ENCODE assay signal across 7 mouse cellular contexts in the genomic region with DNA sequence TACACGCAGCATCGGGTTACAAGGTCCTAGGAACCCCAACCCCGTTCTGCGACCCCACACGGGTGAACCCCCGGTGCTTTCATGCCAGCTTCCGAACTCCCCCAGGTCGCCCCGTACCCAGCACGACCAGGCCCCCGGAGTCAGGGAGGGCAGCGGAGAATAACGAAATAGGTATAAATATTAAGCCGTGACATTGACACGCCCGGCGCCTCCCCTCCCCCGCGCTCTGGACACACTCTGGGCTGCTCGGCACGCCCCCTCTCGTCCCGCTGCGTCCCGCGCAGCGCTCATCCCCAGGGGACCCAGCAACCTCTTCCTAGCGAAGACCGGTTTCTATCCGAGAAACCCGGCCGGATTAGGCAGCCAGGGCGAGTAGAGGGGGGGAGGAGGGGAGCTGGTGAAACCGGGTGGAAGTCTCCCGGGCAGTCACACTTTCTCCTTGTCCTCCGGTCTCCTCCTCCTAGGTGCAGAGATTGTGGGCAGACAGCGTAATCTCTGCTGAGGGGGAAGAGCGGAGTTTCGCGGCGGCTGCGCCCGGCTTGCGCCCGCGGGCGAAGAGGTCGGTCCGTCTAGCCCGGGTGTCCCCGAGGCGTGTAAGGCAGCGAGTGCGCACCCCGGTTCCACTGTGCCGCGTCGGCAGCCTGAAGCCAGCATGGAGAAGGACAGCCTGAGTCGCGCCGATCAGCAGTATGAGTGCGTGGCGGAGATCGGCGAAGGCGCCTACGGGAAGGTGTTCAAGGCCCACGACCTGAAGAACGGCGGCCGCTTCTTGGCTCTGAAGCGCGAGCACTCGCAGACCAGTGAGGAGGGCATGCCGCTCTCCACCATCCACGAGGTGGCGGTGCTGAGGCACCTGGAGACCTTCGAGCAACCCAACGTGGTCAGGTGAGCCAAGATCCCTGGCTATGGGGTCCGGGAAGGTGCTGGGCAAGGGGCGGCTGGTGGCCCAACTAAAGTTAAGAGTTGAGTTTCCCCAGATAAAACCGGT.
DNase-seq lines count a peak whose midpoint lies in the region; ATAC-seq and TF ChIP-seq lines count a peak whose summit lies in the region.

No protein-coding gene starts in this region.

- H3K27me3 ChIP-seq in C2C12 (ENCODE audit: control insufficient read depth, insufficient read depth, insufficient read length) = peaks cover 13% of the 10 kb centered on the region
- H3K27me3 ChIP-seq in embryonic facial prominence, embryonic 10.5 days (replicated peaks; ENCODE audit: low read depth, poor library complexity, severe bottlenecking) = peaks cover 59% of the 10 kb centered on the region
- peaks cover 50% of the 10 kb centered on the region for H3K27me3 ChIP-seq in hindbrain, embryonic 12.5 days
- H3K27me3 ChIP-seq in limb, embryonic 10.5 days (ENCODE audit: low read depth, poor library complexity, severe bottlenecking) = peaks cover 51% of the 10 kb centered on the region
- 0 out of 2 replicates have a peak, but pooled peaks cover 7% of the 10 kb centered on the region for H3K27me3 ChIP-seq in stomach, embryonic 14.5 days (ENCODE audit: control insufficient read depth, insufficient read depth, low read length)

- no peak for TF ChIP-seq CTCF in C2C12 (IDR thresholded peaks at IDR 0.05; ENCODE audit: control insufficient read depth, insufficient read depth, insufficient read length)

- H3K4me1 ChIP-seq in embryonic facial prominence, embryonic 10.5 days = peaks cover 33% of the 10 kb centered on the region
- H3K4me1 ChIP-seq in hindbrain, embryonic 12.5 days = peaks cover 28% of the 10 kb centered on the region
- H3K4me1 ChIP-seq in limb, embryonic 10.5 days = peaks cover 33% of the 10 kb centered on the region
- H3K4me1 ChIP-seq in stomach, embryonic 14.5 days (ENCODE audit: control insufficient read depth, insufficient read depth, low read length) = peaks cover 8% of the 10 kb centered on the region; the same call in 1 of the 2 replicates

- H3ac ChIP-seq in C2C12 (ENCODE audit: control insufficient read depth, insufficient read length, low read depth) = no peak overlapping the region

- peak overlapping the region; percentile 93 for H3K4me2 ChIP-seq in hindbrain, embryonic 12.5 days (replicated peaks)
- H3K4me2 ChIP-seq in stomach, embryonic 14.5 days (replicated peaks; ENCODE audit: low read depth, low read length) = peak overlapping the region; percentile 99

- DNase-seq in WW6 (ENCODE audit: low read depth, low spot score) = peak; percentile 56
- peak; percentile 71 for DNase-seq in embryonic facial prominence, embryonic 10.5 days (ENCODE audit: low spot score)
- DNase-seq in limb, embryonic 10.5 days (ENCODE audit: low spot score) = peak; percentile 74

- WGBS in embryonic facial prominence, embryonic 10.5 days = 2% methylated on average over 82 of the region's 82 CpGs
- 1% methylated on average over 82 of the region's 82 CpGs for WGBS in hindbrain, embryonic 12.5 days
- WGBS in limb, embryonic 10.5 days = 1% methylated on average over 82 of the region's 82 CpGs
- WGBS in stomach, embryonic 14.5 days = 2% methylated on average over 80 of the region's 82 CpGs

- no peaks in the 10 kb centered on the region for H3K36me3 ChIP-seq in C2C12 (ENCODE audit: control insufficient read depth, insufficient read depth)
- H3K36me3 ChIP-seq in embryonic facial prominence, embryonic 10.5 days (replicated peaks) = no peaks in the 10 kb centered on the region
- H3K36me3 ChIP-seq in hindbrain, embryonic 12.5 days = no peaks in the 10 kb centered on the region
- no peaks in the 10 kb centered on the region for H3K36me3 ChIP-seq in limb, embryonic 10.5 days
- no peaks in the 10 kb centered on the region for H3K36me3 ChIP-seq in stomach, embryonic 14.5 days (ENCODE audit: control insufficient read depth, insufficient read depth, low read length)

- peak overlapping the region; percentile 39; the same call in 1 of the 2 replicates for H3K9ac ChIP-seq in hindbrain, embryonic 12.5 days
- no peak overlapping the region for H3K9ac ChIP-seq in stomach, embryonic 14.5 days (replicated peaks; ENCODE audit: low read depth, low read length)

- H3K79me2 ChIP-seq in C2C12 (ENCODE audit: control insufficient read depth, insufficient read depth) = no peaks in the 10 kb centered on the region

- peak; percentile 74 for ATAC-seq in hindbrain, embryonic 12.5 days (ENCODE audit: low FRiP score)
- ATAC-seq in megakaryocyte-erythroid progenitor cell, adult 5-6 weeks (replicated peaks; ENCODE audit: low FRiP score, low TSS enrichment, poor library complexity, severe bottlenecking) = peak; percentile 71
- ATAC-seq in stomach, embryonic 14.5 days (ENCODE audit: insufficient number of reproducible peaks, insufficient read depth, low FRiP score, low read depth) = peak; percentile 80

- 0 out of 2 replicates have a peak, but pooled peaks cover 6% of the 10 kb centered on the region for H3K9me3 ChIP-seq in embryonic facial prominence, embryonic 10.5 days
- H3K9me3 ChIP-seq in hindbrain, embryonic 12.5 days (replicated peaks) = no peaks in the 10 kb centered on the region; the same call in 1 of the 2 replicates
- H3K9me3 ChIP-seq in limb, embryonic 10.5 days (replicated peaks) = no peaks in the 10 kb centered on the region
- H3K9me3 ChIP-seq in stomach, embryonic 14.5 days (ENCODE audit: control insufficient read depth, low read depth, low read length) = no peaks in the 10 kb centered on the region

- H3K79me3 ChIP-seq in C2C12 (ENCODE audit: low read depth) = no peaks in the 10 kb centered on the region

- no peak overlapping the region for H3K27ac ChIP-seq in embryonic facial prominence, embryonic 10.5 days (replicated peaks)
- H3K27ac ChIP-seq in hindbrain, embryonic 12.5 days = no peak overlapping the region
- no peak overlapping the region for H3K27ac ChIP-seq in limb, embryonic 10.5 days
- H3K27ac ChIP-seq in stomach, embryonic 14.5 days (ENCODE audit: low read length) = no peak overlapping the region

- peak overlapping the region; percentile 14 for H3K4me3 ChIP-seq in C2C12 (ENCODE audit: insufficient read depth, poor library complexity, severe bottlenecking)
- H3K4me3 ChIP-seq in embryonic facial prominence, embryonic 10.5 days = peak overlapping the region; percentile 62
- peak overlapping the region; percentile 48 for H3K4me3 ChIP-seq in hindbrain, embryonic 12.5 days
- peak overlapping the region; percentile 57 for H3K4me3 ChIP-seq in limb, embryonic 10.5 days
- H3K4me3 ChIP-seq in stomach, embryonic 14.5 days (ENCODE audit: low read depth, low read length) = peak overlapping the region; percentile 48

TF ChIP-seq in C2C12, 6 proteins besides CTCF, POLR2A, EP300 and RAD21:
- TF ChIP-seq MYOG (IDR thresholded peaks at IDR 0.05; ENCODE audit: control insufficient read depth, extremely low read depth, insufficient read length) (no peak), FOSL1 (IDR thresholded peaks at IDR 0.05; ENCODE audit: insufficient read depth, low read length, poor library complexity, severe bottlenecking) (no peak), USF1 (IDR thresholded peaks at IDR 0.05; ENCODE audit: low read depth) (no peak), CEBPB (IDR thresholded peaks at IDR 0.05; ENCODE audit: low read depth) (no peak)
